Mouse (Mus musculus) left cerebral cortex, adult 9 months (tissue): ENCODE data around the gene Npdc1.
"Not testable (repeated sequence)": the region's sequence is repeated elsewhere in the genome, so short reads cannot be mapped to it uniquely, and the experiment has no call there.

Source experiments
- DNase-seq, 2 experiments: peaks; one replicate each; pipeline ENCODE4 v3.0.0; 2022; ENCODE audit warnings: low spot score in 2 of 2

The Npdc1 gene

GRCm38 (mm10) chr2:25395721-25396596 is 3.2 kb upstream of the Npdc1 start, which contains the start of gene Entpd2:
Gene Entpd2 (plus strand): TSS chr2:25395874.
- no peak for DNase-seq

- peak in 1 of 2 experiments; percentile 27 for DNase-seq
These were observed 2.6 kb upstream of the Npdc1 start for GRCm38 (mm10) chr2:25396597-25396983.

GRCm38 (mm10) chr2:25397010-25397409 is 2.1 kb upstream of the Npdc1 start:
- DNase-seq = no peak

GRCm38 (mm10) chr2:25398065-25398464 is 1.1 kb upstream of the Npdc1 start:
- no peak for DNase-seq

GRCm38 (mm10) chr2:25400291-25400690 is 1.1 kb downstream of the Npdc1 start:
- no peak for DNase-seq

- no peak for DNase-seq
These were observed 1.6 kb downstream of the Npdc1 start for GRCm38 (mm10) chr2:25400764-25401163.

GRCm38 (mm10) chr2:25402377-25402971 is 3.3 kb downstream of the Npdc1 start:
- DNase-seq = peak in 1 of 2 experiments; percentile 78

GRCm38 (mm10) chr2:25402972-25403601 is 3.9 kb downstream of the Npdc1 start:
- DNase-seq = peak; percentile 80 to 93

GRCm38 (mm10) chr2:25403994-25404393 is 4.8 kb downstream of the Npdc1 start:
- DNase-seq = no peak

- no peak for DNase-seq
These were observed 9.8 kb downstream of the Npdc1 start for GRCm38 (mm10) chr2:25408908-25409307.

GRCm38 (mm10) chr2:25413436-25413835 is 14.3 kb downstream of the Npdc1 start:
- not testable (repeated sequence) for DNase-seq

GRCm38 (mm10) chr2:25417426-25417825 is 18.3 kb downstream of the Npdc1 start:
- DNase-seq = no peak

GRCm38 (mm10) chr2:25421896-25422295 is 22.7 kb downstream of the Npdc1 start:
- DNase-seq = no peak

GRCm38 (mm10) chr2:25422587-25423410 is 23.6 kb downstream of the Npdc1 start, which contains the start of gene Fut7:
Gene Fut7 (plus strand): TSS chr2:25423267.
- no peak for DNase-seq

GRCm38 (mm10) chr2:25423626-25424025 is 24.5 kb downstream of the Npdc1 start:
- no peak for DNase-seq

GRCm38 (mm10) chr2:25425481-25425880 is 26.3 kb downstream of the Npdc1 start:
- DNase-seq = no peak

- DNase-seq = peak in 1 of 2 experiments; percentile 71
These were observed 27.6 kb downstream of the Npdc1 start for GRCm38 (mm10) chr2:25426721-25427191.

GRCm38 (mm10) chr2:25427256-25427655 is 28.1 kb downstream of the Npdc1 start:
- DNase-seq = no peak

- DNase-seq = peak; percentile 93 to 98
These were observed 29.5 kb downstream of the Npdc1 start, which contains the start of gene Abca2 for GRCm38 (mm10) chr2:25428442-25429236. Gene Abca2 (plus strand): TSS chr2:25428703.

GRCm38 (mm10) chr2:25429435-25430180 is 30.5 kb downstream of the Npdc1 start:
- DNase-seq = no peak
